Mouse (Mus musculus): ENCODE data around the gene Ammecr1. TPM values are rescaled to one million over a fixed set of nuclear protein-coding genes. Genes with fewer than 3 reads are reported as not detected.

The Ammecr1 gene
- polyA plus RNA-seq, 1 experiment = 19.7 TPM

GRCm38 (mm10) chrX:142818057-142818682 lies 148.4 kb downstream of the Ammecr1 start:
- Histone ChIP-seq H3K79me2 (ENCODE audit: control insufficient read depth, insufficient read depth) (no peaks in the 10 kb centered on the region), H3K36me3 (ENCODE audit: control insufficient read depth, insufficient read depth) (no peaks in the 10 kb centered on the region), H3K4me2 (ENCODE audit: low read depth) (no peak overlapping the region), H3ac (ENCODE audit: control insufficient read depth, insufficient read length) (no peak overlapping the region), H3K4me3 (no peak overlapping the region), H3K27me3 (ENCODE audit: control insufficient read depth, insufficient read depth, insufficient read length) (no peaks in the 10 kb centered on the region)
- no peak for TF ChIP-seq SRF (IDR thresholded peaks at IDR 0.05; ENCODE audit: control insufficient read depth, insufficient read length, low read depth)
- TF ChIP-seq TCF12 (IDR thresholded peaks at IDR 0.05; ENCODE audit: insufficient read depth, poor library complexity, severe bottlenecking) = no peak
- no peak for TF ChIP-seq MYOD1 (IDR thresholded peaks at IDR 0.05; ENCODE audit: control insufficient read depth in 1 of 3, insufficient read length in 2 of 3, low read depth in 2 of 3)
- TF ChIP-seq MYOG (IDR thresholded peaks at IDR 0.05; ENCODE audit: control insufficient read depth in 1 of 3, insufficient read depth in 1 of 3, insufficient read length in 2 of 3, low read depth in 2 of 3) = no peak
- TF ChIP-seq TCF3 (IDR thresholded peaks at IDR 0.05; ENCODE audit: insufficient read length, low read depth) = no peak
- no peak for TF ChIP-seq REST (IDR thresholded peaks at IDR 0.05; ENCODE audit: insufficient read depth, insufficient read length)
- TF ChIP-seq E2F4 (IDR thresholded peaks at IDR 0.05; ENCODE audit: insufficient read depth) = no peak
- no peak for TF ChIP-seq MAX (IDR thresholded peaks at IDR 0.05; ENCODE audit: low read depth)
- TF ChIP-seq POLR2A (IDR thresholded peaks at IDR 0.05; ENCODE audit: insufficient read length, low read depth) = no peak
- TF ChIP-seq POLR2AphosphoS2 (IDR thresholded peaks at IDR 0.05; ENCODE audit: insufficient read length, low read depth) = no peak
- no peak for TF ChIP-seq USF1 (IDR thresholded peaks at IDR 0.05; ENCODE audit: low read depth)
- TF ChIP-seq CEBPB (IDR thresholded peaks at IDR 0.05; ENCODE audit: insufficient read depth, poor library complexity, severe bottlenecking) = no peak

DNA sequence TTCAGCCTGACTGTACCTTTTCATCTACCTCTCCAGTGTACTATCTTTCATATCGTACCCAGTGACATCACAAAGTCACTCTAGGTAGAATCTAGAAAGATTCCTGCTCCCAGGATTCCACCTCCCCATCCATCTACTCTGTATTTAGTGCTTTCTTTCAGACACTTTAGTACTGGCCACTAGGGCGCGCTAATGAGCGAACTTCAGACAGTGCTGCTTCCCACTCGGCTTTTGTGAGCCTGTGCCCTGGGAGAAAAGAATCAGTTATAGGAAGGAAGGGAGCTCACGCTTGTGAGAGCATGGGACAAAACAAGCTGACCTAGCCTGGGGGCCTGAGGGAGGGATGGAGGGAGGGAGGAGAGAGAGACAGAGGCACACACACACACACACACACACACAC lies 153.4 kb downstream of the Ammecr1 start:
- no peak overlapping the region for H3ac ChIP-seq (ENCODE audit: control insufficient read depth, insufficient read length)
- no peak overlapping the region for H3K4me3 ChIP-seq
- no peak overlapping the region for H3K4me2 ChIP-seq (ENCODE audit: low read depth)
- TF ChIP-seq MAX (IDR thresholded peaks at IDR 0.05; ENCODE audit: low read depth) = no peak
- TF ChIP-seq MYOD1 (IDR thresholded peaks at IDR 0.05; ENCODE audit: control insufficient read depth in 1 of 3, insufficient read length in 2 of 3, low read depth in 2 of 3) = no peak
- TF ChIP-seq CEBPB (IDR thresholded peaks at IDR 0.05; ENCODE audit: insufficient read depth, poor library complexity, severe bottlenecking) = no peak
- no peak for TF ChIP-seq POLR2AphosphoS2 (IDR thresholded peaks at IDR 0.05; ENCODE audit: insufficient read length, low read depth)
- TF ChIP-seq TCF12 (IDR thresholded peaks at IDR 0.05; ENCODE audit: insufficient read depth, poor library complexity, severe bottlenecking) = no peak
- no peak for TF ChIP-seq E2F4 (IDR thresholded peaks at IDR 0.05; ENCODE audit: insufficient read depth)
- no peak for TF ChIP-seq USF1 (IDR thresholded peaks at IDR 0.05; ENCODE audit: low read depth)
- TF ChIP-seq REST (IDR thresholded peaks at IDR 0.05; ENCODE audit: insufficient read depth, insufficient read length) = no peak
- no peak for TF ChIP-seq MYOG (IDR thresholded peaks at IDR 0.05; ENCODE audit: control insufficient read depth in 1 of 3, insufficient read depth in 1 of 3, insufficient read length in 2 of 3, low read depth in 2 of 3)
- no peak for TF ChIP-seq POLR2A (IDR thresholded peaks at IDR 0.05; ENCODE audit: insufficient read length, low read depth)
- no peaks in the 10 kb centered on the region for H3K79me2 ChIP-seq (ENCODE audit: control insufficient read depth, insufficient read depth)
- no peaks in the 10 kb centered on the region for H3K27me3 ChIP-seq (ENCODE audit: control insufficient read depth, insufficient read depth, insufficient read length)
- no peaks in the 10 kb centered on the region for H3K36me3 ChIP-seq (ENCODE audit: control insufficient read depth, insufficient read depth)

DNA sequence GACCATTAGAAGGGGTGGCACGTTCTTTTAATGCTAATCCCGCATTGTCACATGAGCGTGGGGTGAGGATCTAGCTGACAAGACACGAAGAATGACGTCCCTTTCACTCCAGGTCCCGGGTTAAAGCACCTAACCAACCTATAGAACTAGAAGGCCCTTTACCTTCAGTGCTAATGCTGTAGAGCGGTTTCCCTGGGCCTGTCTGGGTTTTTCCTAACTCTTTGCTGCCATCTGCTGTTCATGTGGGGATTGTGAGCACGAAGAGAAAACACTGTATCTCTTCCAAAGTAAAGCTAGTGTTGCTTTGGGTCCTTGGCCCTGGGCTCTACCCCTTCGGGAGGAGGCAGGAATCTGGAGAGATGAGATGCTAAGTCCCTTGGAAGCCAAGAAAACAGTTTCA lies 158.1 kb downstream of the Ammecr1 start:
- TF ChIP-seq MAX (IDR thresholded peaks at IDR 0.05; ENCODE audit: low read depth) (no peak), MYOG (IDR thresholded peaks at IDR 0.05; ENCODE audit: control insufficient read depth in 1 of 3, insufficient read depth in 1 of 3, insufficient read length in 2 of 3, low read depth in 2 of 3) (no peak), MYOD1 (IDR thresholded peaks at IDR 0.05; ENCODE audit: control insufficient read depth in 1 of 3, insufficient read length in 2 of 3, low read depth in 2 of 3) (no peak)

DNA sequence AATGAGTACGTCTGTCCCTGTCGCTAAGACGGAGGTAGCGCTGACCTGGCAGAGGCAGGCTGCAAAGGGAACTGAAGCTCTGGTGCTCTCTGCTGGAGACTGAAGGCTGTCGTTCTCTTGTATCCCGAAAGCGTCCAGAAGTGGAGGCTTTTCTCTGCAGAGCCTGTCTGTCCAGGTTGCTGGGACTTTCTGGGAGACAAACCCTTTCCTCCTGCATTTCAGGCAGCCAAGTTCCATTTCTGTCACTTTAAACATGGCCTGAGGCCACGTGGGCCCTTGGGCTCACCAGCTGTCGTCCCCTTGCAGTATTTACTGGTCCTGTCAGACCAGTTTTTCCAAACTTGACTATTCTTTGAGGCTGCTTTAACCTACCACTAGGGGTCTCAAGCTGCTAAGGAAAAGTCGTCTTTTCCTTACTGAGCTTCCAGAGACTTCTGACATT lies 159.9 kb downstream of the Ammecr1 start:
- Histone ChIP-seq H3K27me3 (ENCODE audit: control insufficient read depth, insufficient read depth, insufficient read length) (no peaks in the 10 kb centered on the region), H3K79me2 (ENCODE audit: control insufficient read depth, insufficient read depth) (no peaks in the 10 kb centered on the region), H3K36me3 (ENCODE audit: control insufficient read depth, insufficient read depth) (no peaks in the 10 kb centered on the region), H3ac (ENCODE audit: control insufficient read depth, insufficient read length) (no peak overlapping the region), H3K4me2 (ENCODE audit: low read depth) (no peak overlapping the region), H3K4me3 (no peak overlapping the region)
- no peak for TF ChIP-seq MAX (IDR thresholded peaks at IDR 0.05; ENCODE audit: low read depth)
- TF ChIP-seq POLR2A (IDR thresholded peaks at IDR 0.05; ENCODE audit: insufficient read length, low read depth) = no peak
- no peak for TF ChIP-seq USF1 (IDR thresholded peaks at IDR 0.05; ENCODE audit: low read depth)
- no peak for TF ChIP-seq TCF12 (IDR thresholded peaks at IDR 0.05; ENCODE audit: insufficient read depth, poor library complexity, severe bottlenecking)

More for the DNA sequence above, 158.1 kb downstream of the Ammecr1 start:
- H3ac ChIP-seq (ENCODE audit: control insufficient read depth, insufficient read length) = no peak overlapping the region
- no peaks in the 10 kb centered on the region for H3K36me3 ChIP-seq (ENCODE audit: control insufficient read depth, insufficient read depth)
- H3K27me3 ChIP-seq (ENCODE audit: control insufficient read depth, insufficient read depth, insufficient read length) = no peaks in the 10 kb centered on the region
- H3K79me2 ChIP-seq (ENCODE audit: control insufficient read depth, insufficient read depth) = no peaks in the 10 kb centered on the region
- no peak overlapping the region for H3K4me3 ChIP-seq
- no peak overlapping the region for H3K4me2 ChIP-seq (ENCODE audit: low read depth)

- H3K4me3 ChIP-seq = no peak overlapping the region
- no peak for TF ChIP-seq E2F4 (IDR thresholded peaks at IDR 0.05; ENCODE audit: insufficient read depth)
- TF ChIP-seq MYOD1 (IDR thresholded peaks at IDR 0.05; ENCODE audit: control insufficient read depth in 1 of 3, insufficient read length in 2 of 3, low read depth in 2 of 3) = no peak
- TF ChIP-seq MAX (IDR thresholded peaks at IDR 0.05; ENCODE audit: low read depth) = no peak
- TF ChIP-seq CEBPB (IDR thresholded peaks at IDR 0.05; ENCODE audit: insufficient read depth, poor library complexity, severe bottlenecking) = no peak
- no peak overlapping the region for H3K4me2 ChIP-seq (ENCODE audit: low read depth)
- no peak overlapping the region for H3ac ChIP-seq (ENCODE audit: control insufficient read depth, insufficient read length)
- H3K36me3 ChIP-seq (ENCODE audit: control insufficient read depth, insufficient read depth) = no peaks in the 10 kb centered on the region
- no peaks in the 10 kb centered on the region for H3K79me2 ChIP-seq (ENCODE audit: control insufficient read depth, insufficient read depth)
- H3K27me3 ChIP-seq (ENCODE audit: control insufficient read depth, insufficient read depth, insufficient read length) = no peaks in the 10 kb centered on the region
These were observed 160.4 kb downstream of the Ammecr1 start for GRCm38 (mm10) chrX:142806126-142806525.
